Mouse (Mus musculus): ENCODE measurements around the gene E2f1. TPM values are rescaled to one million over a fixed set of nuclear protein-coding genes. Genes with fewer than 3 reads are reported as not detected.
A peak's percentile ranks its signal among the peaks of the same experiment; 100 is the strongest.

The E2f1 gene
- total and polyA plus RNA-seq, 3 experiments = 5.1 to 19.6 (median 5.3) TPM

- peak; percentile 70; the same call in 1 of the 2 replicates for TF ChIP-seq SIN3A (IDR thresholded peaks at IDR 0.05; ENCODE audit: low read length)
- peak; percentile 26; the same call in 1 of the 2 replicates for TF ChIP-seq MXI1 (IDR thresholded peaks at IDR 0.05; ENCODE audit: low read depth, low read length)
- peak; percentile 83 for TF ChIP-seq UBTF (IDR thresholded peaks at IDR 0.05; ENCODE audit: low read depth, low read length)
- peak; percentile 77 for TF ChIP-seq POLR2A (IDR thresholded peaks at IDR 0.05; ENCODE audit: low read depth, low read length)
- TF ChIP-seq SMC3 (IDR thresholded peaks at IDR 0.05; ENCODE audit: low read depth, low read length) = peak; percentile 63
- no peak for TF ChIP-seq GABPA (IDR thresholded peaks at IDR 0.05; ENCODE audit: insufficient replicate concordance, low read depth, low read length)
- TF ChIP-seq EP300 (IDR thresholded peaks at IDR 0.05; ENCODE audit: low read length) = 0 out of 2 replicates have a peak, but pooled peaks have one; percentile 5
- TF ChIP-seq RAD21 (IDR thresholded peaks at IDR 0.05; ENCODE audit: low read depth, low read length) = peak; percentile 42
These were observed 43.7 kb upstream of the E2f1 start, which contains the start of the genes Zfp341 and 4930519P11Rik (continued) for GRCm38 (mm10) chr2:154613118-154614115.

GRCm38 (mm10) chr2:154609050-154609767 is 39.5 kb upstream of the E2f1 start:
- peaks cover 7 to 14% of the 10 kb centered on the region in 2 experiments for H3K4me1 ChIP-seq (ENCODE audit: control insufficient read depth in 1 of 2, insufficient read depth in 2 of 2)
- in situ Hi-C loops (cut with MboI; ENCODE audit: low pct_ligation_motif_present, low pct_unique_long_range_greater_than_20kb, low sequenced_read_pairs) = loop anchor here (5.0 kb wide), 1 partner anchor 197 kb away; no protein-coding TSS in a partner anchor

GRCm38 (mm10) chr2:154606965-154607364 is 37.3 kb upstream of the E2f1 start:
- no peak for DNase-seq (ENCODE audit: extremely low read depth)
- dilution Hi-C loops (cut with MboI; ENCODE audit: extremely low pct_ligation_motif_present, extremely low pct_unique_long_range_greater_than_20kb, low sequenced_read_pairs) = no loop called here
- Histone ChIP-seq H3K27me3 (replicated peaks) (peaks cover 22% of the 10 kb centered on the region), H3K79me2 (replicated peaks; ENCODE audit: control insufficient read depth, extremely low read depth, insufficient read depth, poor library complexity, severe bottlenecking) (no peaks in the 10 kb centered on the region), H3K4me3 (replicated peaks in 1 of 3; ENCODE audit: low read depth in 2 of 3, low read length in 2 of 3, poor library complexity in 1 of 3) (no peak overlapping the region), H3K27ac (ENCODE audit: insufficient read depth, low read depth) (no peak overlapping the region), H3K4me2 (ENCODE audit: insufficient read depth, low read depth, poor library complexity, severe bottlenecking) (no peak overlapping the region), H3K4me1 (ENCODE audit: control insufficient read depth in 1 of 2, insufficient read depth in 2 of 2) (peaks cover 14 to 17% of the 10 kb centered on the region in 2 experiments), H3K9ac (ENCODE audit: insufficient read depth, low read depth) (no peak overlapping the region), H3K36me3 (replicated peaks in 1 of 2; ENCODE audit: control insufficient read depth in 1 of 2, insufficient read depth in 1 of 2, low read length in 1 of 2) (no peaks in the 10 kb centered on the region), H3K9me3 (replicated peaks; ENCODE audit: low read length) (no peaks in the 10 kb centered on the region)
- in situ Hi-C loops (cut with MboI; ENCODE audit: low pct_ligation_motif_present, low pct_unique_long_range_greater_than_20kb, low sequenced_read_pairs) = loop anchor here (5.0 kb wide), 1 partner anchor 195 kb away; no protein-coding TSS in a partner anchor
- TF ChIP-seq NRF1 (IDR thresholded peaks at IDR 0.05; ENCODE audit: low read depth, low read length) = no peak
- no peak for TF ChIP-seq CTCF (conservative IDR thresholded peaks at IDR 0.05 in 1 of 2, IDR thresholded peaks at IDR 0.05 in 1 of 2; ENCODE audit: low read depth in 2 of 2, low read length in 2 of 2)
- TF ChIP-seq POLR2AphosphoS2 (IDR thresholded peaks at IDR 0.05; ENCODE audit: low read depth, low read length) = no peak
- no peak for TF ChIP-seq ZKSCAN1 (IDR thresholded peaks at IDR 0.05; ENCODE audit: borderline replicate concordance, low read depth, low read length)
- no peak for TF ChIP-seq ZNF384 (IDR thresholded peaks at IDR 0.05; ENCODE audit: low read depth, low read length)
- TF ChIP-seq HCFC1 (IDR thresholded peaks at IDR 0.05; ENCODE audit: low read depth, low read length) = no peak
- TF ChIP-seq BHLHE40 (IDR thresholded peaks at IDR 0.05; ENCODE audit: low read depth, low read length) = no peak
- TF ChIP-seq SIN3A (IDR thresholded peaks at IDR 0.05; ENCODE audit: low read length) = no peak
- no peak for TF ChIP-seq ELF1 (IDR thresholded peaks at IDR 0.05; ENCODE audit: low read depth, low read length)
- TF ChIP-seq E2F4 (IDR thresholded peaks at IDR 0.05; ENCODE audit: insufficient replicate concordance, low read depth, low read length) = no peak
- TF ChIP-seq RAD21 (IDR thresholded peaks at IDR 0.05; ENCODE audit: low read depth, low read length) = no peak
- no peak for TF ChIP-seq USF1 (IDR thresholded peaks at IDR 0.05; ENCODE audit: low read depth, low read length)
- TF ChIP-seq NELFE (IDR thresholded peaks at IDR 0.05; ENCODE audit: low read depth, low read length) = no peak
- no peak for TF ChIP-seq MAX (IDR thresholded peaks at IDR 0.05; ENCODE audit: low read length)

More at GRCm38 (mm10) chr2:154609050-154609767, 39.5 kb upstream of the E2f1 start:
- H3K4me2 ChIP-seq (ENCODE audit: insufficient read depth, low read depth, poor library complexity, severe bottlenecking) = no peak overlapping the region
- no peaks in the 10 kb centered on the region for H3K36me3 ChIP-seq (replicated peaks in 1 of 2; ENCODE audit: control insufficient read depth in 1 of 2, insufficient read depth in 1 of 2, low read length in 1 of 2)
- no peak overlapping the region for H3K4me3 ChIP-seq (replicated peaks in 1 of 3; ENCODE audit: low read depth in 2 of 3, low read length in 2 of 3, poor library complexity in 1 of 3)
- TF ChIP-seq USF2 (conservative IDR thresholded peaks at IDR 0.05; ENCODE audit: low read depth, low read length) = no peak
- TF ChIP-seq MAX (IDR thresholded peaks at IDR 0.05; ENCODE audit: low read length) = no peak
- TF ChIP-seq MYC (IDR thresholded peaks at IDR 0.05; ENCODE audit: low read depth, low read length) = no peak
- TF ChIP-seq IRF4 (IDR thresholded peaks at IDR 0.05; ENCODE audit: low read depth, low read length) = no peak
- no peak for TF ChIP-seq ZMIZ1 (IDR thresholded peaks at IDR 0.05; ENCODE audit: low read depth, low read length)
- no peak for TF ChIP-seq CHD2 (IDR thresholded peaks at IDR 0.05; ENCODE audit: low read length)
- H3K79me2 ChIP-seq (replicated peaks; ENCODE audit: control insufficient read depth, extremely low read depth, insufficient read depth, poor library complexity, severe bottlenecking) = no peaks in the 10 kb centered on the region
- dilution Hi-C loops (cut with MboI; ENCODE audit: extremely low pct_ligation_motif_present, extremely low pct_unique_long_range_greater_than_20kb, low sequenced_read_pairs) = no loop called here
- no peaks in the 10 kb centered on the region for H3K9me3 ChIP-seq (replicated peaks; ENCODE audit: low read length)
- peaks cover 22% of the 10 kb centered on the region for H3K27me3 ChIP-seq (replicated peaks)
- DNase-seq (ENCODE audit: extremely low read depth) = no peak
- no peak overlapping the region for H3K9ac ChIP-seq (ENCODE audit: insufficient read depth, low read depth)
- no peak overlapping the region for H3K27ac ChIP-seq (ENCODE audit: insufficient read depth, low read depth)

Measured in CH12.LX (cell line).